7 mouse cellular contexts compared by ENCODE assay signal in genomic region chr16:92301412-92301806, GRCm38 (mm10). TPM values are rescaled to one million over a fixed set of nuclear protein-coding genes. Genes with fewer than 3 reads are reported as not detected.
DNase-seq lines count a peak whose midpoint lies in the region; ATAC-seq and TF ChIP-seq lines count a peak whose summit lies in the region.

No protein-coding gene starts in this region.

- H3K4me1 ChIP-seq in neural tube, embryonic 11.5 days (ENCODE audit: control insufficient read depth, insufficient read depth, low read length), result peaks cover 11% of the 10 kb centered on the region
- H3K4me1 ChIP-seq in intestine, postnatal 0 days (replicated peaks; ENCODE audit: control insufficient read depth, insufficient read depth, low read length), result 0 out of 2 replicates have a peak, but pooled peaks cover 6% of the 10 kb centered on the region

- ATAC-seq in neural tube, embryonic 11.5 days (ENCODE audit: insufficient read depth, low FRiP score, low TSS enrichment), result peak; percentile 60
- peak; percentile 71 for ATAC-seq in erythroid progenitor cell, adult 5-6 weeks (replicated peaks; ENCODE audit: low FRiP score, poor library complexity, severe bottlenecking)
- ATAC-seq in intestine, postnatal 0 days, result peak; percentile 44
- ATAC-seq in megakaryocyte progenitor cell, adult 5-6 weeks (replicated peaks; ENCODE audit: poor library complexity), result peak; percentile 24

- H3K27ac ChIP-seq in neural tube, embryonic 11.5 days (ENCODE audit: low read depth, low read length), result no peak overlapping the region
- H3K27ac ChIP-seq in intestine, postnatal 0 days (ENCODE audit: low read depth, low read length), result peak overlapping the region; percentile 9; the same call in 1 of the 2 replicates

- no peaks in the 10 kb centered on the region; the same call in none of the 2 replicates for H3K36me3 ChIP-seq in neural tube, embryonic 11.5 days (ENCODE audit: control insufficient read depth, insufficient read depth, low read length)
- H3K36me3 ChIP-seq in intestine, postnatal 0 days (ENCODE audit: control insufficient read depth, insufficient read depth), result peaks cover 9% of the 10 kb centered on the region; the same call in 1 of the 2 replicates

- no peaks in the 10 kb centered on the region for H3K27me3 ChIP-seq in neural tube, embryonic 11.5 days (ENCODE audit: control insufficient read depth, insufficient read depth, low read length)
- no peaks in the 10 kb centered on the region for H3K27me3 ChIP-seq in intestine, postnatal 0 days (replicated peaks; ENCODE audit: control insufficient read depth, insufficient read depth, low read length)

- WGBS in neural tube, embryonic 11.5 days, result under 1% methylated on average over 12 of the region's 12 CpGs
- WGBS in intestine, postnatal 0 days, result 0% methylated on average over 12 of the region's 12 CpGs

- peak overlapping the region; percentile 56 for H3K4me2 ChIP-seq in neural tube, embryonic 11.5 days (ENCODE audit: low read depth)
- H3K4me2 ChIP-seq in intestine, postnatal 0 days (replicated peaks; ENCODE audit: low read depth), result peak overlapping the region; percentile 78

- no peaks in the 10 kb centered on the region for H3K9me3 ChIP-seq in neural tube, embryonic 11.5 days (ENCODE audit: control insufficient read depth, low read length)
- no peaks in the 10 kb centered on the region for H3K9me3 ChIP-seq in intestine, postnatal 0 days (ENCODE audit: control insufficient read depth)

- no peak for DNase-seq in neural tube, embryonic 11.5 days (ENCODE audit: low spot score)
- DNase-seq in neural tube, embryonic 10.5 days (ENCODE audit: extremely low spot score, low spot score), result no peak
- DNase-seq in cerebellum, adult 8-10 months, result peak; percentile 51
- no peak for DNase-seq in layer of hippocampus, adult 9-10 months (ENCODE audit: low spot score)

- TF ChIP-seq CTCF in intestine, postnatal 0 days (IDR thresholded peaks at IDR 0.05; ENCODE audit: low read depth), result no peak

- peak overlapping the region; percentile 65 for H3K4me3 ChIP-seq in neural tube, embryonic 11.5 days (ENCODE audit: low read depth, low read length)
- peak overlapping the region; percentile 74 for H3K4me3 ChIP-seq in intestine, postnatal 0 days (ENCODE audit: low read depth, low read length)

- H3K9ac ChIP-seq in neural tube, embryonic 11.5 days (ENCODE audit: low read length), result peak overlapping the region; percentile 83
- H3K9ac ChIP-seq in intestine, postnatal 0 days (ENCODE audit: low read depth, low read length), result peak overlapping the region; percentile 61

RNA-seq across cellular contexts. Expression of gene Smim11, which starts 0.3 kb away (rescaled TPM):
- 107 and 110 TPM in 2 replicates for polyA plus RNA-seq in neural tube, embryonic 11.5 days (2014; fragmentation: Nextera tagmentation; extraction: Ambion mirVana)
- total RNA-seq in erythroid progenitor cell, adult 5-6 weeks (2015; ENCODE audit: low replicate concordance), result 7.5 and 50.1 TPM in 2 replicates
- total RNA-seq in erythroid progenitor cell, adult 5-6 weeks (2017; ENCODE audit: low replicate concordance), result 20.7 and 28.7 TPM in 2 replicates
- 91.3 and 93.0 TPM in 2 replicates for polyA plus RNA-seq in intestine, postnatal 0 days (2015; fragmentation: Nextera tagmentation; extraction: Ambion mirVana)
- total RNA-seq in megakaryocyte progenitor cell, adult 5-6 weeks (2015), result 90.9 and 91.1 TPM in 2 replicates
- total RNA-seq in megakaryocyte progenitor cell, adult 5-6 weeks (2017), result 164 and 194 TPM in 2 replicates

RNA-seq across cellular contexts. Expression of gene Kcne2, which starts 9.2 kb away (rescaled TPM):
- polyA plus RNA-seq in neural tube, embryonic 11.5 days (2014; fragmentation: Nextera tagmentation; extraction: Ambion mirVana), result 0.13 and 0.24 TPM in 2 replicates
- total RNA-seq in erythroid progenitor cell, adult 5-6 weeks (2015; ENCODE audit: low replicate concordance), result not detected in 2 replicates
- not detected in 2 replicates for total RNA-seq in erythroid progenitor cell, adult 5-6 weeks (2017; ENCODE audit: low replicate concordance)
- 0.09 TPM in 1 of 2 replicates, not detected in the other for polyA plus RNA-seq in intestine, postnatal 0 days (2015; fragmentation: Nextera tagmentation; extraction: Ambion mirVana)
- not detected in 2 replicates for total RNA-seq in megakaryocyte progenitor cell, adult 5-6 weeks (2015)
- not detected in 2 replicates for total RNA-seq in megakaryocyte progenitor cell, adult 5-6 weeks (2017)

RNA-seq across cellular contexts. Expression of gene Fam243, which starts 19.8 kb away (rescaled TPM):
- polyA plus RNA-seq in neural tube, embryonic 11.5 days (2014; fragmentation: Nextera tagmentation; extraction: Ambion mirVana), result not detected in 2 replicates
- total RNA-seq in erythroid progenitor cell, adult 5-6 weeks (2015; ENCODE audit: low replicate concordance), result not detected in 2 replicates
- not detected in 2 replicates for total RNA-seq in erythroid progenitor cell, adult 5-6 weeks (2017; ENCODE audit: low replicate concordance)
- polyA plus RNA-seq in intestine, postnatal 0 days (2015; fragmentation: Nextera tagmentation; extraction: Ambion mirVana), result not detected in 2 replicates
- total RNA-seq in megakaryocyte progenitor cell, adult 5-6 weeks (2015), result not detected in 2 replicates
- total RNA-seq in megakaryocyte progenitor cell, adult 5-6 weeks (2017), result not detected in 2 replicates

RNA-seq across cellular contexts. Expression of gene Kcne1, which starts 57.9 kb away (rescaled TPM):
- 0.15 and 0.54 TPM in 2 replicates for polyA plus RNA-seq in neural tube, embryonic 11.5 days (2014; fragmentation: Nextera tagmentation; extraction: Ambion mirVana)
- not detected in 2 replicates for total RNA-seq in erythroid progenitor cell, adult 5-6 weeks (2015; ENCODE audit: low replicate concordance)
- total RNA-seq in erythroid progenitor cell, adult 5-6 weeks (2017; ENCODE audit: low replicate concordance), result not detected in 2 replicates
- not detected in 2 replicates for polyA plus RNA-seq in intestine, postnatal 0 days (2015; fragmentation: Nextera tagmentation; extraction: Ambion mirVana)
- not detected in 2 replicates for total RNA-seq in megakaryocyte progenitor cell, adult 5-6 weeks (2015)
- not detected in 2 replicates for total RNA-seq in megakaryocyte progenitor cell, adult 5-6 weeks (2017)
